Mouse (Mus musculus) liver, embryonic 13.5 days (tissue): Measurements from ENCODE around the gene Scpep1. TPM values are rescaled to one million over a fixed set of nuclear protein-coding genes. Genes with fewer than 3 reads are reported as not detected.

Source experiments
- ATAC-seq: fragments of 200-750 bp; cut with Nextera tagmentation; 2 replicates; pipeline ENCODE4 v1.8.0; 2017; ENCODE audit warnings: low read depth, mild to moderate bottlenecking, moderate number of reproducible peaks, moderate library complexity
- DNase-seq: peaks from one replicate; pipeline ENCODE4 v3.0.0; 2022
- H3K27ac ChIP-seq: fragments of 300-500 bp; sonication (generic); 2 replicates; pipeline ENCODE4 v1.5.1; 2015; ENCODE audit warnings: moderate library complexity, mild to moderate bottlenecking, inconsistent platforms
- H3K27me3 ChIP-seq: fragments of 300-500 bp; sonication (generic); 2 replicates; pipeline ENCODE4 v1.6.1; 2015; ENCODE audit warnings: mild to moderate bottlenecking, inconsistent platforms
- H3K36me3 ChIP-seq: fragments of 300-500 bp; sonication (generic); 2 replicates; pipeline ENCODE4 v1.6.1; 2015; ENCODE audit warnings: mild to moderate bottlenecking, inconsistent platforms
- H3K4me1 ChIP-seq: fragments of 300-500 bp; sonication (generic); replicated peaks from 2 replicates; pipeline ENCODE4 v1.6.1; 2015; ENCODE audit warnings: inconsistent platforms
- H3K4me2 ChIP-seq: fragments of 300-500 bp; sonication (generic); 2 replicates; pipeline ENCODE4 v1.6.1; 2015; ENCODE audit warnings: inconsistent platforms, mild to moderate bottlenecking, moderate library complexity
- H3K4me3 ChIP-seq: fragments of 300-500 bp; sonication (generic); replicated peaks from 2 replicates; pipeline ENCODE4 v1.5.1; 2015; ENCODE audit warnings: mild to moderate bottlenecking, inconsistent platforms
- H3K9ac ChIP-seq: fragments of 300-500 bp; sonication (generic); 2 replicates; pipeline ENCODE4 v1.6.1; 2015; ENCODE audit warnings: mild to moderate bottlenecking, inconsistent platforms
- H3K9me3 ChIP-seq: fragments of 300-500 bp; sonication (generic); replicated peaks from 2 replicates; pipeline ENCODE4 v1.6.1; 2016; ENCODE audit warnings: inconsistent platforms
- WGBS: fragments of 180-500 bp; shearing (Covaris S2); methylation state at CpG from one replicate; pipeline ENCODE4 v1.1.7; 2015; ENCODE audit not compliant: insufficient replicate concordance; 5-methylcytosine and 5-hydroxymethylcytosine counted together
- polyA plus RNA-seq: library from polyadenylated mRNA; unstranded; fragments of >200 nt; fragmentation: Nextera tagmentation; extraction: Ambion mirVana; gene quantifications from 2 replicates; pipeline ENCODE4 v1.2.1, GENCODE M21; 2015

The Scpep1 gene
- polyA plus RNA-seq, 1 experiment from 2014 or later = 40.4 TPM

GRCm38 (mm10) chr11:88948896-88949295 lies 6.4 kb downstream of the Scpep1 start:
- Histone ChIP-seq H3K4me3 (no peak overlapping the region), H3K9ac (no peak overlapping the region), H3K4me2 (no peak overlapping the region), H3K27me3 (no peaks in the 10 kb centered on the region), H3K4me1 (peaks cover 26% of the 10 kb centered on the region), H3K27ac (no peak overlapping the region), H3K9me3 (no peaks in the 10 kb centered on the region), H3K36me3 (peaks cover 5% of the 10 kb centered on the region; the same call in 1 of the 2 replicates)
- ATAC-seq (no peak), DNase-seq (no peak)
- 72% methylated on average over 8 of the region's 8 CpGs for WGBS

- no peak overlapping the region for H3K4me2 ChIP-seq
- ATAC-seq (no peak), DNase-seq (no peak)
- H3K9me3 ChIP-seq = no peaks in the 10 kb centered on the region
- H3K9ac ChIP-seq = no peak overlapping the region
- H3K4me1 ChIP-seq = peaks cover 15% of the 10 kb centered on the region
- 34% methylated on average over 8 of the region's 8 CpGs for WGBS
- H3K27ac ChIP-seq = no peak overlapping the region
- no peaks in the 10 kb centered on the region for H3K27me3 ChIP-seq
- peaks cover 9% of the 10 kb centered on the region; the same call in 1 of the 2 replicates for H3K36me3 ChIP-seq
- H3K4me3 ChIP-seq = no peak overlapping the region
Measured at GRCm38 (mm10) chr11:88945971-88946585, 9.2 kb downstream of the Scpep1 start.

- peaks cover 9% of the 10 kb centered on the region; the same call in 1 of the 2 replicates for H3K36me3 ChIP-seq
- DNase-seq (no peak), ATAC-seq (no peak)
- no peak overlapping the region for H3K27ac ChIP-seq
- 64% methylated on average over 12 of the region's 12 CpGs for WGBS
- no peaks in the 10 kb centered on the region for H3K27me3 ChIP-seq
- H3K9me3 ChIP-seq = no peaks in the 10 kb centered on the region
- no peak overlapping the region for H3K4me3 ChIP-seq
- no peaks in the 10 kb centered on the region for H3K4me1 ChIP-seq
- no peak overlapping the region for H3K9ac ChIP-seq
- no peak overlapping the region for H3K4me2 ChIP-seq
Measured at GRCm38 (mm10) chr11:88941489-88941888, 13.8 kb downstream of the Scpep1 start.

GRCm38 (mm10) chr11:88939634-88940033 lies 15.6 kb downstream of the Scpep1 start:
- Histone ChIP-seq H3K36me3 (peaks cover 15% of the 10 kb centered on the region), H3K9me3 (no peaks in the 10 kb centered on the region), H3K4me1 (no peaks in the 10 kb centered on the region), H3K9ac (no peak overlapping the region), H3K27ac (no peak overlapping the region), H3K4me2 (no peak overlapping the region), H3K4me3 (no peak overlapping the region), H3K27me3 (no peaks in the 10 kb centered on the region)
- no peak for DNase-seq
- 77% methylated on average over 4 of the region's 4 CpGs for WGBS
- no peak for ATAC-seq

- no peak overlapping the region for H3K4me2 ChIP-seq
- H3K9me3 ChIP-seq = no peaks in the 10 kb centered on the region
- H3K27me3 ChIP-seq = no peaks in the 10 kb centered on the region
- H3K4me3 ChIP-seq = no peak overlapping the region
- H3K27ac ChIP-seq = no peak overlapping the region
- no peaks in the 10 kb centered on the region for H3K4me1 ChIP-seq
- H3K36me3 ChIP-seq = peaks cover 14% of the 10 kb centered on the region
- H3K9ac ChIP-seq = no peak overlapping the region
- no peak for DNase-seq
- 83% methylated on average over 2 of the region's 2 CpGs for WGBS
- ATAC-seq = no peak
Measured at GRCm38 (mm10) chr11:88938770-88939169, 16.5 kb downstream of the Scpep1 start.

GRCm38 (mm10) chr11:88937886-88938285 lies 17.4 kb downstream of the Scpep1 start:
- Histone ChIP-seq H3K27me3 (no peaks in the 10 kb centered on the region), H3K36me3 (peaks cover 14% of the 10 kb centered on the region), H3K27ac (no peak overlapping the region), H3K4me2 (no peak overlapping the region), H3K4me1 (no peaks in the 10 kb centered on the region), H3K9me3 (no peaks in the 10 kb centered on the region), H3K4me3 (no peak overlapping the region), H3K9ac (no peak overlapping the region)
- WGBS = 73% methylated on average over 2 of the region's 2 CpGs
- DNase-seq = no peak
- ATAC-seq = no peak

GRCm38 (mm10) chr11:88934089-88935000 lies 20.9 kb downstream of the Scpep1 start:
- ATAC-seq (no peak), DNase-seq (no peak)
- H3K36me3 ChIP-seq = peaks cover 10% of the 10 kb centered on the region

GRCm38 (mm10) chr11:88933030-88933429 lies 22.2 kb downstream of the Scpep1 start:
- ATAC-seq (no peak), DNase-seq (no peak)
- Histone ChIP-seq H3K9ac (no peak overlapping the region), H3K4me3 (no peak overlapping the region), H3K4me1 (no peaks in the 10 kb centered on the region), H3K27me3 (no peaks in the 10 kb centered on the region), H3K27ac (no peak overlapping the region), H3K36me3 (peaks cover 14% of the 10 kb centered on the region), H3K9me3 (no peaks in the 10 kb centered on the region), H3K4me2 (no peak overlapping the region)
- 77% methylated on average over 9 of the region's 9 CpGs for WGBS

More at GRCm38 (mm10) chr11:88934089-88935000, 20.9 kb downstream of the Scpep1 start:
- Histone ChIP-seq H3K27me3 (no peaks in the 10 kb centered on the region), H3K9ac (no peak overlapping the region), H3K4me3 (no peak overlapping the region), H3K27ac (no peak overlapping the region; the same call in 1 of the 2 replicates), H3K4me1 (no peaks in the 10 kb centered on the region), H3K4me2 (no peak overlapping the region), H3K9me3 (no peaks in the 10 kb centered on the region)
- WGBS = 79% methylated on average over 19 of the region's 19 CpGs

- peaks cover 14% of the 10 kb centered on the region for H3K36me3 ChIP-seq
- no peak for ATAC-seq
- no peak overlapping the region for H3K27ac ChIP-seq
- no peak overlapping the region for H3K4me2 ChIP-seq
- H3K9ac ChIP-seq = no peak overlapping the region
- DNase-seq = no peak
- no peak overlapping the region for H3K4me3 ChIP-seq
- 72% methylated on average over 14 of the region's 14 CpGs for WGBS
- no peaks in the 10 kb centered on the region for H3K4me1 ChIP-seq
- no peaks in the 10 kb centered on the region for H3K27me3 ChIP-seq
- H3K9me3 ChIP-seq = no peaks in the 10 kb centered on the region
Measured at GRCm38 (mm10) chr11:88931692-88932530, 23.4 kb downstream of the Scpep1 start.

- Histone ChIP-seq H3K27ac (no peak overlapping the region), H3K27me3 (no peaks in the 10 kb centered on the region), H3K36me3 (peaks cover 8% of the 10 kb centered on the region; the same call in 1 of the 2 replicates), H3K4me1 (no peaks in the 10 kb centered on the region), H3K9me3 (no peaks in the 10 kb centered on the region), H3K4me3 (no peak overlapping the region), H3K4me2 (no peak overlapping the region), H3K9ac (no peak overlapping the region)
- DNase-seq (no peak), ATAC-seq (no peak)
- 64% methylated on average over 5 of the region's 5 CpGs for WGBS
Measured at GRCm38 (mm10) chr11:88926566-88926965, 28.7 kb downstream of the Scpep1 start.
